Mouse (Mus musculus) left cerebral cortex, adult 18-20 months (tissue): Measurements from ENCODE around the gene Cmtm2b. TPM values are rescaled to one million over a fixed set of nuclear protein-coding genes. Genes with fewer than 3 reads are reported as not detected.
"Not testable (repeated sequence)": the region's sequence is repeated elsewhere in the genome, so short reads cannot be mapped to it uniquely, and the experiment has no call there.

ENCODE experiments used
- DNase-seq, 2 experiments: peaks; one replicate each; pipeline ENCODE4 v3.0.0; 2021 to 2022; ENCODE audit warnings: low spot score in 2 of 2, mixed read lengths in 1 of 2
- long read RNA-seq, 2 experiments: library from polyadenylated mRNA; stranded (forward); transcript quantifications; one replicate each; pipeline ENCODE4 v2.0.0; 2021
- total RNA-seq, 2 experiments: library from RNA; stranded (reverse); gene quantifications; 2 replicates each; pipeline ENCODE4 v1.2.3; 2021

Cmtm2b gene
- total RNA-seq: not detected
- long read RNA-seq, experiment 1: 0 reads
- long read RNA-seq, experiment 2: 0 reads

- not testable (repeated sequence) for DNase-seq
Measured at GRCm38 (mm10) chr8:104321930-104322329, at the start of gene Cmtm2b. Gene Cmtm2b (plus strand): TSS chr8:104322230.

GRCm38 (mm10) chr8:104293081-104293480 lies 28.9 kb upstream of the Cmtm2b start, which contains the start of gene Cmtm2a:
Gene Cmtm2a (minus strand): TSS chr8:104293181.
- DNase-seq: not testable (repeated sequence)

GRCm38 (mm10) chr8:104294396-104294795 lies 27.6 kb upstream of the Cmtm2b start:
- no peak for DNase-seq

- not testable (repeated sequence) for DNase-seq
Measured at GRCm38 (mm10) chr8:104301577-104301976, 20.5 kb upstream of the Cmtm2b start.

GRCm38 (mm10) chr8:104302536-104302935 lies 19.5 kb upstream of the Cmtm2b start:
- DNase-seq: not testable (repeated sequence)

GRCm38 (mm10) chr8:104304962-104305361 lies 17.1 kb upstream of the Cmtm2b start:
- no peak for DNase-seq

- DNase-seq: not testable (repeated sequence)
Measured at GRCm38 (mm10) chr8:104308341-104308740, 13.7 kb upstream of the Cmtm2b start.

- not testable (repeated sequence) for DNase-seq
Measured at GRCm38 (mm10) chr8:104309441-104310155, 12.4 kb upstream of the Cmtm2b start, which contains the start of the genes Gm45711 and Cmtm1. Gene Gm45711 (minus strand): TSS chr8:104310081. Gene Cmtm1 (minus strand): TSS chr8:104310145.

GRCm38 (mm10) chr8:104312023-104312422 lies 10.0 kb upstream of the Cmtm2b start:
- not testable (repeated sequence) for DNase-seq

- DNase-seq: no peak
Measured at GRCm38 (mm10) chr8:104313311-104313710, 8.7 kb upstream of the Cmtm2b start.

- not testable (repeated sequence) for DNase-seq
Measured at GRCm38 (mm10) chr8:104321267-104321666, 763 bp upstream of the Cmtm2b start, which contains the start of gene Gm11020. Gene Gm11020 (plus strand): TSS chr8:104321567.

- DNase-seq: no peak
Measured at GRCm38 (mm10) chr8:104332665-104333631, 10.9 kb downstream of the Cmtm2b start.

GRCm38 (mm10) chr8:104333786-104334185 lies 11.8 kb downstream of the Cmtm2b start:
- DNase-seq: no peak

- DNase-seq: no peak
Measured at GRCm38 (mm10) chr8:104334196-104334595, 12.2 kb downstream of the Cmtm2b start.

GRCm38 (mm10) chr8:104336806-104337205 lies 14.8 kb downstream of the Cmtm2b start:
- DNase-seq: no peak

GRCm38 (mm10) chr8:104337890-104338289 lies 15.9 kb downstream of the Cmtm2b start:
- no peak for DNase-seq

GRCm38 (mm10) chr8:104339229-104339982 lies 17.4 kb downstream of the Cmtm2b start, which contains the start of gene Cmtm3:
Gene Cmtm3 (plus strand): TSS chr8:104339410.
- no peak for DNase-seq

- no peak for DNase-seq
Measured at GRCm38 (mm10) chr8:104339983-104340232, 17.9 kb downstream of the Cmtm2b start.

GRCm38 (mm10) chr8:104340233-104341105 lies 18.4 kb downstream of the Cmtm2b start:
- DNase-seq: peak; percentile 59

- no peak for DNase-seq
Measured at GRCm38 (mm10) chr8:104341106-104341561, 19.1 kb downstream of the Cmtm2b start.
